Mouse (Mus musculus): ENCODE measurements around the gene Cyp27b1.

DNA sequence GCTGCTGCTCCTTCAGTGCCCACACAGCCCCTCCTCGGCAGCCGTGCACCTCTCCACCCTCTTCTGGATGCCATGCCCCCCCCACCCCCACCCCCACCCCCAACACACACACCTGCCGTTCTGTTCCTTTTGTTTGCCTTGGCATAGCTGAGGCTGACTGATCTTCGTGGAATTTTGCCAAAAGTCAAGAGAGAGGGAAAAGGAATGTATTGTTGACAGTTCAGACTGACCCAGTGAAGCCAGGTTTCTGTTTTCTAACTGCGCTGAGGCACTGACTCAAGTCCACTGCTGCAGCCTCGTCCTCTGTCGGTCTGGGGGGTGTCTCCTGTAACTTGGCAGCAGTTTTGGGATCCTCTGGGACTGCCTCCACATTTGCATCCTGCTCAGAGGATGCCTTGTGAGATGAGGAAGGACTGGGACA is 46.3 kb downstream of the Cyp27b1 start:
- TF ChIP-seq POLR2A (IDR thresholded peaks at IDR 0.05; ENCODE audit: borderline replicate concordance, extremely low read depth, insufficient read depth, insufficient read length, poor library complexity, severe bottlenecking) (no peak), CTCF (IDR thresholded peaks at IDR 0.05; ENCODE audit: borderline replicate concordance, extremely low read depth, insufficient read depth, insufficient read length) (no peak)

All from brain, embryonic 14.5 days (tissue).